Mouse (Mus musculus) liver, adult 2 months (tissue): ENCODE data around the gene Hoxc5.

Experiments used
- CTCF ChIP-seq: fragments of 200-500 bp; IDR thresholded peaks from 2 replicates; pipeline ENCODE4 v1.5.1; 2011; ENCODE audit warnings: low read depth, low read length, control low read depth
- POLR2A ChIP-seq: fragments of 200-500 bp; IDR thresholded peaks from 2 replicates; pipeline ENCODE4 v1.6.1; 2011; ENCODE audit warnings: low read length, control low read depth; ENCODE audit not compliant: insufficient read depth; ENCODE audit errors: extremely low read depth

DNA sequence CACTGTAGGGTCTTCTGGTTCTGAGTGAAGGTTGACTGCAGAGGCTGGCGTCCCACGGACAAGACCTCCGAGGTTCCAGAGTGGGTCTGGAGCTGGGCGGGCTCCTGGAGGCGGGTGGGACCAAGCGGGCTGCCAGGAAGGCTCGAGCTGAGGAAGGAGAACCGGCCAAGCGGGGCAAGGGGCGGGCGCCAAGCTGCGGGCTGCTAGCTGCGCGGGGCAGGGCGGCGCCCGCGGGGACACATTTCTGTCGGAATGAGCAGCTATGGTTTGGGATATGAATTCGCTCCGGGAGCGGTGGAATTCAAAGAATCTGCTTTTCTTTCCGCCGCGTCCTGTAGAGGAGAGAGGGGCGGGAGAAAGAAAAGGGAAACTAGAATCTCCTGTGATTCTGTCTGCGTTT is 32.3 kb upstream of the Hoxc5 start:
- TF ChIP-seq POLR2A = no peak
- no peak for TF ChIP-seq CTCF
